Mouse (Mus musculus) A20 (cell line): ENCODE data around the gene Tvp23b.
A peak's percentile ranks its signal among the peaks of the same experiment; 100 is the strongest.

Experiments used
- DNase-seq: peaks from one replicate; pipeline ENCODE4 v3.0.0-alpha.2; 2011; ENCODE audit warnings: low read depth, low spot score

Tvp23b gene

DNA sequence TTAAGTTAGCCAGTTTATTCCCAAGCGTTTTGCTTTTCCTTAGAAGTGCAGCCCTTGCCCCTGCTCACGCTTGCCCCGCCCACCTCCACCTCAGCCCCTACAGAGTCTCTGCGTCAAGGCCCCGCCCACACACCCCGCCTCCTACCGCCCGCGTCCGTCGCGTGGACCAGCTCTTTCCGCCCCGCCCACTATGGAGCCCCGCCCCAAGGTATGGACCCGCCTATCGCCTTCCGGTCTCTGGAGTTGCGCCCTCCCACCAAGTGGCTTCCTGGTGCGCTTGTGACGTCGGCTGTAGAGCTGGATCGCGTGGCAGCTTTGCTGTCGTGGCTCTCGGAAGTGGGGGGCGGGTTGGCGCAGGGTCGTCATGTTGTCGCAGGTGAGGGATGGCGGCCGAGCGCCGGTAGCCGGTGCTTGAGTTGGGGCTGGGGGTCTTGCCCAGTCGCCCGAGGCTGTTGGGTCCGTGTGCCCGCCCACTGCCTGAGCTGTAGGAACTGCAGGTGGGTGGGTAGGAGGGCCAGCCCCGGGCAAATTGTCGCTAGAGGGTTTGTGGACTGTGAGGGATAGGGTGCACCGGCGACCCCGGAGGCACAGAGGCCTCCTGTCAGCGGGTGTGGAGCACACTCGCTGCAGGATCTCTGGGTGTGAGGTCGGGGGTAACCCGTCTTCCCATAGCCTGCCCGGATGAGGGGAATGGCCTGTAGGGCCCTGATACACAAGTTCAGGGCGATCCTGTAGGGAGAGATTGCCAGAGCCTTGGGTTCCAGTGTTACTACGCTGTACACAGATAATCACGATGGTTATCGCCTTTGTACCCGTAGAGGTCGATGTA, at the start of gene Tvp23b:
Gene Tvp23b, plus strand, starts transcription at position 236 of the 829 bp plus-strand sequence.
- peak; percentile 99 for DNase-seq

- no peak for DNase-seq
These were observed 48.9 kb upstream of the Tvp23b start for GRCm38 (mm10) chr11:62830387-62830786.

GRCm38 (mm10) chr11:62831906-62832305, 47.3 kb upstream of the Tvp23b start:
- DNase-seq: no peak

- no peak for DNase-seq
These were observed 34.7 kb upstream of the Tvp23b start for GRCm38 (mm10) chr11:62844562-62844961.

GRCm38 (mm10) chr11:62845730-62846129, 33.5 kb upstream of the Tvp23b start:
- DNase-seq: no peak

DNA sequence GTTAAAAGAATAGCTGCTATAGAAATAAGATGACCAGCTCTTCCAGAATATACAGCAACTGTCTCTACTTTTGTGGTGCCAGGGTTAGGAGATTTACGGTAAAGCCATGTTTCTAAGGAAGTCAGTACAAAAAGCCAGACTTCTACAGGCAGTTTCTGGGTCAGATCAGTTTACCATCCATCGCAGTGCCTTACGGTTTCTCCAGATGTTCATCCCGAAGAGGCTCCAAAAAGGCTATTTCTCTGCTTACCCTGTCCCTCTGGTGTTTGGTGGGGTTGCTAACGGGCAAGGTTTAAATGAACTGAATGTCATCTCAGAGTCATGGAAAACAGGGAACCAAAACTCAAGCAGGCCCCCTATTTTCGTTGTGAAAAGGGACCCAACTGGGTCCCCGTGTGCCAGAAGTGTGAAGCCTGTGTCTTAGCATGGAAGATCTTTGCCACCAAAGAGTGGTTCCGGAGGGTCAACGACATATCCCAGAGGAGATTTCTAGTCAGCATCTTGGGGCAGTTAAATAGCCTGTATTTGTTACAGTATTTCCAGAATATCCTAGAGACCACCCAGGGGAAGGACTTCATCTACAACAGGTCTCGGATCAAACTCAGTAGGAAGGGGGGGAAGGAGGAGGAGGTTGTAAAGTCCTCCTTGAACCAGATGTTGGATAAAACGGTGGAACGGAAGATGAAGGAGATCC, 32.1 kb upstream of the Tvp23b start, which contains the start of gene Fbxw10:
Gene Fbxw10, plus strand, starts transcription at position 109 of the 694 bp plus-strand sequence.
- DNase-seq: no peak

DNA sequence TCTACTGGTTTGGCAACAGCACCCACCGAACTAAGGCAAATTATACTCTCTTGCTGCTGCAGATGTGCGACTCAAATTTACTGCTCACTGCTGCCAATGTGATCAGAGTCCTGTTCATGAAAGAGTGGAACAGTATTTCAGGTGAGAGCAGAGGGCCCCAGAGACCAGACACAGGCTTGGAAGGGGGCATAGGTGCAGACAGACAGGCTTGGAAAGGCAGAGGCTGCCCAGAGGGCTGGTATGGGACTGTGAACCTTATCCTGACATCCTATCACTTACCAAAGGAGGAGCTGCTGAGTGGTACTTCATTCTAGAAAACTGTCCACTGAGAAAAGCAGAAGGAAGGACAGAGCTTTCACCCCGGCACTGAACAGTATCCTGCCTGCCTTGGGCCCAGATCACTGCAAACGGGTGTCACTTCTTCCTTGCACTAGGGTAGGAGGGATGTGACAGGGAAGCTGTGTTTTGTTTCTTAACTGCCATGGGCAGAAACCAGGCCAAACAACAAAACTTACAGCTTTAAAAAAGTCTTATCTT, 31.5 kb upstream of the Tvp23b start:
- no peak for DNase-seq

DNA sequence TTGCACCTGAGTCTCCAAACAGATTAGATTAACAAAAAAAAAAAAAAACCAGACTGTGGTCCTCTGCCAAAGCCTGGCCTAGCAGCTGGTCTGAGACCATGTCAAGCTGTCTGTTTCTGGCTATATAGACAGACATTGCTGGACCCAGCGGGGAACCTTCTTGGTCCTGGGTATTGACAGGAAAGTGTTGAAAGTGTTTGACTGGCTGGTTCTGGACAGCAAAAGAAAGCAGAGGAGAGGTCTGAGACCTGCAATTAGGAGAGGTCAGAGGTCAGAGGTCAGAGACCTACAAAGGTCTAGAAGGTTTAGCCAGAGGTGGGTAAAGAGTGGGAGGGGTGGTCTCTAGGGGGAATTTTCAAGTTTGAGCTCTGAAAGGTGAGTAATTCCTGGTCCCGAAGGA, 31.0 kb upstream of the Tvp23b start:
- DNase-seq: no peak

- DNase-seq: no peak
These were observed 28.1 kb upstream of the Tvp23b start for GRCm38 (mm10) chr11:62851199-62851598.

DNA sequence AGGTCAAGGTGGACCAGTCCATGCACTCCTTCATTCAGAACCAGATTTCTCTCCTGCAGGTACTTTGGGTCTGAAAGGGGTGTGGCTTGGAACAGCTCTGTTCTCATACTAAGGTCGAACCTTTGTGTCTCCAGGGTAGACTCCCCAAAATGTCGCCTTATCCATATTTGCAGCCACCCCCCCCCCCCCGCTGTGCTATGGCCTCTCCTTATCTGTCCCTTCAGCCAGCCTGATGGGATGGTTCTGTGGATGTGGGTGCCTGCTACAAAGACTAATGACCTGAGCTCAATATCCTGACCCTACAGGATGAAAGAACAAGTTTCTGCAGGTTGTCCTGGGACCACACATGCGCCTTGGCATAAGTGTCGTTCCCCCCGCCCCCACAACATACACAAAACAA, 25.9 kb upstream of the Tvp23b start:
- DNase-seq: no peak

DNA sequence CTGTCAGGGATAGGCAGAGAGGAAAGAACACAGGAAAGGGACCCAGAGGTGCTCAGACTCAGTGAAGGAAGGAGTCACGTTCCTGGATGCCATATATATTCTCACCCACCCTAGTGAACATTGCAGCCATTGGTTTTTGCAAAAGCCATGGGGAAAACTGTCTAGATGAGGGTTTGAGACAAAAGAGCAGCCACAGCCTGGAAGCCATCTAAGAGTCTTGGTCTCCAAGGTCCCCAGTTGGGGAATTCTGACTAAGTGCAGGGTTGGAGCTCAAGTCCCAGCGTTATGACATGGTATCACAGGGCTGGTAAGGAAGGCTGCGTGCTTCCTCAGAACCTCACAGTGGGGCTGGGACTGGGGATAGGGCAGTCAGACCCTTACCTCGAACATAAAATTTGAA, 13.7 kb upstream of the Tvp23b start:
- no peak for DNase-seq

DNA sequence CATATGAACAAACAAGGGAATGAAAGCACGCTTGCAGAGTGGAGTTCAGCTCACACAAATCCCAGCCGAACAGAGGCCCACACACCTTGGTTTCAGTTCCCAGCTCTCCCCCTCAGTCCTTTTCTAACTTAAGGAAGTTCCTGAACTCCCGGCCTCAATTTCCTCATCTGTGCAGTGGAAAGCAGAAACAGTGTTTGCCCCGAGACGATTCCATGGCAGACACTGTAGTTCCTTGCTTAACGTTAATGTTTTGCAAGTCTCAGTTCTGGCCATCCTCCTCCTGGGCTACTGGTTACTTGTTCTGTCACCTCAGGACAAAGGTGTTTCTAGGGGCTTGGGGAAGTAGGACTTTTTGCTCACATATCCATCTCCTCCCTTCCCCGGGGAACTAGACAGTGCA, 12.6 kb upstream of the Tvp23b start:
- DNase-seq: no peak

- DNase-seq: no peak
These were observed 10.1 kb upstream of the Tvp23b start for GRCm38 (mm10) chr11:62869201-62869600.

DNA sequence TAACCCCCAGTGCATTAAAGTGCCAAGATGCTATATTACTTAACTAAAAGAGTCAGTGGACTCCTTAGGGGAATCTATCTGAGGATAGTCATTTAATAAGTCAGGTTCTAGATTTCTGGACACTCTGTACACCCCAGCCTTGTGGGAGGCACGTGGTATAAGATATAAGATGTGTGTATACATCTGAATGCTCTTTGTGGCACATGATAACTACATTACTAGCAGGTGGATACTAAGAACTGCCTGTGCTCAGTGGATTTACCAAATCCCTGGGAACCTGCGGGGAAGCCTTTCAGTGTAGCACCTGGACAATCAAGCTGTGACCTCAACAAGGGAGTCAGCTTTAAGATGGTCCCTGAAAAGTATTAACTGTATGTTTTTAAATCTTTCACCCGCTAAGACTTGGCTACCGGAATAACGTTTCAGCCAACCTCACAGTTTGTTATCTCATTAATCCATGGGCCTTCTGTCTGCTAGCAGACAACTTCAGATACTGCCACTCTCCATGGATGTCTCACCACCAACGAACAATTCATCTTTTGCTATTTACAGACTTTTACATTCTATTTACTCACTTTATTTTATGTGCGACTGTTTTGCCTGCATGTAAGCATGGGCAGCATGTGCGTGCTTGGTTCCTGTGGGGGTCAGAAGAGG, 9.4 kb upstream of the Tvp23b start:
- DNase-seq: no peak

DNA sequence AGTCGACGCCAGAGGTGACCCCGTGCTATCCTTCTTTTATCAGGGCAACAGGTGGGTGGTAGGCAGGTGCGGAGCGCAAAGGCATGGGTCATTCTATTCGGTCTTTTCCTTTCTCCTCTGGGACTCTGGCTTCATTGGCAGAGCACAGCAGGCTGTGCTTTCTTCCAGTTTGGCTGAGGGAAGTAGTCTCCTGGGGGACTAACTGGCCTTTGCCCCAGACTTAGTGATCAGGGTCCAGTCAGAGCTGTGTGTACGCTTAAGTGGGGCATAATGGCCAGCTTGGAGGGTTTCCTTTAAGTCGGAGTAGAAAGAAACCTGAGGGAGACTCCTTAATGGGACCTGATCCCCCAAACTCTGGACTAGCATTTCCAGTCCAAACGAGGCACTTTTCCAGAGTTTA, 5.8 kb upstream of the Tvp23b start:
- no peak for DNase-seq

DNA sequence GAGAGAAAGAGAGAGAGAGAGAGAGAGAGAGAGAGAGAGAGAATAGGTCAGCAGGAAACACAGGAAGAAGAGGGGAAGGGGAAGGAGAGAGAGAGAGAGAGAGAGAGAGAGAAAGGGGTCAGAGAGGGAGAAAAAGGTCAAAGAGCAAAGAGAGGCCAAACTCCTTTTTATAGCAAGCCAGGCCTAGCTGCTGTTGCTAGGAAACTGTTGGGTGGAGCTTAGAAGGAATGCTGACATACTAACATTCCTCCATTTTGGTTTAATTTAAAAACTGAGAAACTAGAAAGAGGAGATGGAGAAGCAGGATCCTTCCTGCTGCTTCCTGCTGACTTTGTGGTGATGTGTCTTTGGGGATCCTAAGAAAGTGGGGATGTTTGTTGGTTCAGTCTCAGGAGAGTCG, 3.6 kb upstream of the Tvp23b start:
- no peak for DNase-seq

DNA sequence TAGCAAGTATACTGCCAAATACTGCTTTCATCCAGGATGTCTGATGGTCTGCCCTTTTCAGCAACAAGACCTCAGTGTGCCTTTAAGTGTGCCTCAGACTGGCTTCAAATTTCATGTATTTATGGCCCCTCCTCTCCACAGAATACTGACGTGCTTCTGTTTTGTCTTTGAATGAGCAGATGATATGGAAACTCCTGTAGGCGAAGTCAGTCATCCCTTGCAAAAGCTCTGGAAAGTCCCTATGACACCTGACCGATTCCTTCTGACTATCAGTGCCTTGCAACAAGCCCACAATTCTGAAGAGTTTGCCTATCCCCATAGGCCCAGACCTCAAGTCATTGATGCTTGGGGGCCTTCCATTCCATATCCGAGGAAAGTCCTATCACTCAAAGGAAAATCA, 2.8 kb upstream of the Tvp23b start:
- no peak for DNase-seq

DNA sequence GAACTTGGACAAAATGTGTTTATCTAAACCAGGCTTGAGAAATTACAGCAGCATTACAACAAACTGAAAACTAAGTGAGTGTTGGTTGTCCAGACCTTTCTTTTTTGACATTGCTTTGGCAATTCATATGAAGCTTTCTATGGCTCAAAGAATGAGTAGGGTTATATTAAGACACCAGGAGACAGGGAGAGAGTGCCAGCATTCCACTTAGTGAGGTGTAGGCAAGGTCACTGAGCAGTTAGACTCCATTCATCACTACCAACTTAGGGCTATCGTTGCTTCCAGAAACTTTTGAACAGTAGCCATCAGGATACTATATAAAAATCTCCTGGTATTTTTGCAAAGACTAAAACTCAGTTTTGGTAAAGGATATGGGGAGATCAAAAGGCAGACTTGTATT, 1.9 kb upstream of the Tvp23b start:
- no peak for DNase-seq

GRCm38 (mm10) chr11:62878728-62879127, 527 bp upstream of the Tvp23b start:
- DNase-seq: no peak

- DNase-seq: no peak
These were observed 4.2 kb downstream of the Tvp23b start for GRCm38 (mm10) chr11:62883407-62883806.

- no peak for DNase-seq
These were observed 6.1 kb downstream of the Tvp23b start for GRCm38 (mm10) chr11:62885323-62885722.

GRCm38 (mm10) chr11:62890796-62891195, 11.5 kb downstream of the Tvp23b start:
- no peak for DNase-seq
